Mouse (Mus musculus): ENCODE data around the gene Pcsk2. TPM values are rescaled to one million over a fixed set of nuclear protein-coding genes. Genes with fewer than 3 reads are reported as not detected.

Gene Pcsk2
- total RNA-seq, 1 experiment: 0.27 TPM

DNA sequence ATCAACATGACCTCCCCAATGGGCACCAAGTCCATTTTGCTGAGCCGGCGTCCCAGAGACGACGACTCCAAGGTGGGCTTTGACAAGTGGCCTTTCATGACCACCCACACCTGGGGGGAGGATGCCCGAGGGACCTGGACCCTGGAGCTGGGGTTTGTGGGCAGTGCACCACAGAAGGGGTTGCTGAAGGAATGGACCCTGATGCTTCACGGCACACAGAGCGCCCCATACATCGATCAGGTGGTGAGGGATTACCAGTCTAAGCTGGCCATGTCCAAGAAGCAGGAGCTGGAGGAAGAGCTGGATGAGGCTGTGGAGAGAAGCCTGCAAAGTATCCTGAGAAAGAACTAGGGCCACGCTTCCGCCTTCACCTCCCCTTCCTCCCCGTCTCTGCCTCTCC, 267.5 kb downstream of the Pcsk2 start:
- TF ChIP-seq MAFK (IDR thresholded peaks at IDR 0.05; ENCODE audit: insufficient read depth, low read depth, low read length): no peak
- TF ChIP-seq CHD2 (IDR thresholded peaks at IDR 0.05; ENCODE audit: low read depth, low read length): no peak
- TF ChIP-seq ZC3H11A (IDR thresholded peaks at IDR 0.05; ENCODE audit: borderline replicate concordance, low read depth, low read length): no peak
- TF ChIP-seq HCFC1 (IDR thresholded peaks at IDR 0.05; ENCODE audit: borderline replicate concordance, insufficient read depth, low read length): no peak
- no peak for TF ChIP-seq ZNF384 (IDR thresholded peaks at IDR 0.05; ENCODE audit: low read depth, low read length)
- in situ Hi-C loops (cut with MboI; ENCODE audit: low sequenced_read_pairs in 2 of 2, unreplicated experiment in 2 of 2): no loop called here
- no peaks in the 10 kb centered on the region for H3K4me1 ChIP-seq (ENCODE audit: control insufficient read depth in 2 of 2, insufficient read depth in 2 of 2, low read length in 2 of 2, poor library complexity in 1 of 2)
- no peak overlapping the region for H3K27ac ChIP-seq (ENCODE audit: insufficient read depth, low read depth, low read length, poor library complexity, severe bottlenecking)
- H3K36me3 ChIP-seq (ENCODE audit: control insufficient read depth, insufficient read depth, low read length, poor library complexity, severe bottlenecking): no peaks in the 10 kb centered on the region
- no peak overlapping the region for H3K4me3 ChIP-seq (ENCODE audit: insufficient read depth in 1 of 2, low read depth in 1 of 2, low read length in 2 of 2, poor library complexity in 1 of 2, severe bottlenecking in 1 of 2)
- no peak overlapping the region for H3K9ac ChIP-seq (ENCODE audit: insufficient read depth, low read depth, low read length, poor library complexity, severe bottlenecking)
- no peaks in the 10 kb centered on the region for H3K9me3 ChIP-seq (ENCODE audit: control insufficient read depth, insufficient read depth, low read depth, low read length)
- DNase-seq (ENCODE audit: low read depth, low spot score): no peak

DNA sequence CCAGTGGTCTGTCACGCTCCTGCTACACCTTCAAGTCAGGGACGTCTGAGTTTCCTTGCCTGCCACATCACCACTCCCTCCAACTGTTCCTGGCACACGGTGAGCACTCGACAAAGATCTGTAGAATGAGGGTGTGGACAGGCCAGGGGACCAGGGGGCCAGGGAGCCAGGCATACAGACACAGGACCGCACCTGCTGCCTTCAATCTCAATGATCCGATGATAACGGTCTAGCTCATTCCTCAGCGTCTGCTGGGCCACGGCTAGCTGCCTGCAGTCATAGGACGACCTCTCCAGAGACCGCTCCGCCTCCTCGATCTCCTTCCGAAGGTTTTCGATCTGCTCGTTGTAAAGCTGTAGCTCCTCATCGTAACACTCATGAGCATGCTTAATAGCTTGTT, 285.7 kb downstream of the Pcsk2 start:
- no peaks in the 10 kb centered on the region for H3K4me1 ChIP-seq (ENCODE audit: control insufficient read depth in 2 of 2, insufficient read depth in 2 of 2, low read length in 2 of 2, poor library complexity in 1 of 2)
- in situ Hi-C loops (cut with MboI; ENCODE audit: low sequenced_read_pairs in 2 of 2, unreplicated experiment in 2 of 2): loop anchor here in 1 of 2 experiments (25.0 kb wide), 1 partner anchor 381 kb away; no protein-coding TSS in a partner anchor
- no peak overlapping the region for H3K27ac ChIP-seq (ENCODE audit: insufficient read depth, low read depth, low read length, poor library complexity, severe bottlenecking)
- DNase-seq (ENCODE audit: low read depth, low spot score): no peak
- H3K9me3 ChIP-seq (ENCODE audit: control insufficient read depth, insufficient read depth, low read depth, low read length): no peaks in the 10 kb centered on the region
- TF ChIP-seq HCFC1 (IDR thresholded peaks at IDR 0.05; ENCODE audit: borderline replicate concordance, insufficient read depth, low read length): no peak
- TF ChIP-seq MAFK (IDR thresholded peaks at IDR 0.05; ENCODE audit: insufficient read depth, low read depth, low read length): no peak
- TF ChIP-seq ZC3H11A (IDR thresholded peaks at IDR 0.05; ENCODE audit: borderline replicate concordance, low read depth, low read length): no peak
- no peak for TF ChIP-seq ZNF384 (IDR thresholded peaks at IDR 0.05; ENCODE audit: low read depth, low read length)
- TF ChIP-seq CHD2 (IDR thresholded peaks at IDR 0.05; ENCODE audit: low read depth, low read length): no peak
- H3K36me3 ChIP-seq (ENCODE audit: control insufficient read depth, insufficient read depth, low read length, poor library complexity, severe bottlenecking): no peaks in the 10 kb centered on the region
- no peak overlapping the region for H3K4me3 ChIP-seq (ENCODE audit: insufficient read depth in 1 of 2, low read depth in 1 of 2, low read length in 2 of 2, poor library complexity in 1 of 2, severe bottlenecking in 1 of 2)
- H3K9ac ChIP-seq (ENCODE audit: insufficient read depth, low read depth, low read length, poor library complexity, severe bottlenecking): no peak overlapping the region

DNA sequence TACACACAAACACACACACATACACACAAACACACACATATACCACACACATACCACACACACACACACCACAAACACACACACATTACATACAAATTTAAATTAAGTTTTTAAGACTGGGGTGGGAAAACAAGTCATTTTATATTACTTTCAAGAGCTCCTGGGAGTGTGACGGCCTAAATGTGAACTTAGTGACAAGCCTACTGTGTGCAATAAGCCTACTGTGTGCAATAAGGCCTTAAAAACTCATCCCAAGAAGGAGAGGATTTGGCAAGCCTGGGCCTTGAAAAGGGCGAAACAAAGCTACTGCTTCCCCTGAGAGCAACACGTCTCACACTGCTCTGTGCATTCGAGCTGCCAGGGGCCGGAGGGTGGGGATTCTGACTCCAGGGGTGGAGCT, 286.8 kb downstream of the Pcsk2 start:
- no peak for DNase-seq (ENCODE audit: low read depth, low spot score)
- Histone ChIP-seq H3K9me3 (ENCODE audit: control insufficient read depth, insufficient read depth, low read depth, low read length) (no peaks in the 10 kb centered on the region), H3K4me1 (ENCODE audit: control insufficient read depth in 2 of 2, insufficient read depth in 2 of 2, low read length in 2 of 2, poor library complexity in 1 of 2) (no peaks in the 10 kb centered on the region), H3K36me3 (ENCODE audit: control insufficient read depth, insufficient read depth, low read length, poor library complexity, severe bottlenecking) (no peaks in the 10 kb centered on the region), H3K4me3 (ENCODE audit: insufficient read depth in 1 of 2, low read depth in 1 of 2, low read length in 2 of 2, poor library complexity in 1 of 2, severe bottlenecking in 1 of 2) (no peak overlapping the region), H3K9ac (ENCODE audit: insufficient read depth, low read depth, low read length, poor library complexity, severe bottlenecking) (no peak overlapping the region), H3K27ac (ENCODE audit: insufficient read depth, low read depth, low read length, poor library complexity, severe bottlenecking) (no peak overlapping the region)
- in situ Hi-C loops (cut with MboI; ENCODE audit: low sequenced_read_pairs in 2 of 2, unreplicated experiment in 2 of 2): loop anchor here in 1 of 2 experiments (25.0 kb wide), 1 partner anchor 380 kb away; no protein-coding TSS in a partner anchor
- TF ChIP-seq ZNF384 (IDR thresholded peaks at IDR 0.05; ENCODE audit: low read depth, low read length): no peak
- no peak for TF ChIP-seq MAFK (IDR thresholded peaks at IDR 0.05; ENCODE audit: insufficient read depth, low read depth, low read length)
- no peak for TF ChIP-seq CHD2 (IDR thresholded peaks at IDR 0.05; ENCODE audit: low read depth, low read length)
- TF ChIP-seq ZC3H11A (IDR thresholded peaks at IDR 0.05; ENCODE audit: borderline replicate concordance, low read depth, low read length): no peak
- TF ChIP-seq HCFC1 (IDR thresholded peaks at IDR 0.05; ENCODE audit: borderline replicate concordance, insufficient read depth, low read length): no peak

DNA sequence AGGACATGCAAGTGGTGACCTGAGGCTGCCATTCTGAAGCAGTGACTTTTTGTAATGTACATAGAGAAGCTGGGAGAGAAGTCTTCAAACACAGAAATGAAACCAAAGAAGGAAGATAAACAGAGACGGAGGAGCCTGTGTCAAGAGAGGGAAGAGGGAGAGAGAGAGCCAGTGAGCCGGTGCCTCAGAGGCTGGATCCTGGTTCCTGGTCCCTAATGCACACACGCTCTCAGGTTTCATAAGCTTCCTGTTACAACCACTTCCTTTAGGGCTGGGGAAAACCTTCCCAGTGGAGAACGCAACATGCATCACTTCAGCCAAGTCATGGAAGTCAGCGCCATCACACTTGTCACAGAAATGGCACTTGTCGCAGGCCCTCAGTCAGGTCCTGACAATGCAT, 288.1 kb downstream of the Pcsk2 start:
- no peaks in the 10 kb centered on the region for H3K36me3 ChIP-seq (ENCODE audit: control insufficient read depth, insufficient read depth, low read length, poor library complexity, severe bottlenecking)
- H3K27ac ChIP-seq (ENCODE audit: insufficient read depth, low read depth, low read length, poor library complexity, severe bottlenecking): no peak overlapping the region
- no peaks in the 10 kb centered on the region for H3K4me1 ChIP-seq (ENCODE audit: control insufficient read depth in 2 of 2, insufficient read depth in 2 of 2, low read length in 2 of 2, poor library complexity in 1 of 2)
- TF ChIP-seq ZNF384 (IDR thresholded peaks at IDR 0.05; ENCODE audit: low read depth, low read length) (no peak), CHD2 (IDR thresholded peaks at IDR 0.05; ENCODE audit: low read depth, low read length) (no peak), MAFK (IDR thresholded peaks at IDR 0.05; ENCODE audit: insufficient read depth, low read depth, low read length) (no peak), HCFC1 (IDR thresholded peaks at IDR 0.05; ENCODE audit: borderline replicate concordance, insufficient read depth, low read length) (no peak), ZC3H11A (IDR thresholded peaks at IDR 0.05; ENCODE audit: borderline replicate concordance, low read depth, low read length) (no peak)
- H3K9me3 ChIP-seq (ENCODE audit: control insufficient read depth, insufficient read depth, low read depth, low read length): no peaks in the 10 kb centered on the region
- in situ Hi-C loops (cut with MboI; ENCODE audit: low sequenced_read_pairs in 2 of 2, unreplicated experiment in 2 of 2): loop anchor here in 1 of 2 experiments (25.0 kb wide), 1 partner anchor 378 kb away; no protein-coding TSS in a partner anchor
- no peak overlapping the region for H3K9ac ChIP-seq (ENCODE audit: insufficient read depth, low read depth, low read length, poor library complexity, severe bottlenecking)
- no peak overlapping the region for H3K4me3 ChIP-seq (ENCODE audit: insufficient read depth in 1 of 2, low read depth in 1 of 2, low read length in 2 of 2, poor library complexity in 1 of 2, severe bottlenecking in 1 of 2)
- DNase-seq (ENCODE audit: low read depth, low spot score): no peak

Data from ES-E14 (cell line).